Mouse (Mus musculus): ENCODE measurements around the gene Sphkap.

DNA sequence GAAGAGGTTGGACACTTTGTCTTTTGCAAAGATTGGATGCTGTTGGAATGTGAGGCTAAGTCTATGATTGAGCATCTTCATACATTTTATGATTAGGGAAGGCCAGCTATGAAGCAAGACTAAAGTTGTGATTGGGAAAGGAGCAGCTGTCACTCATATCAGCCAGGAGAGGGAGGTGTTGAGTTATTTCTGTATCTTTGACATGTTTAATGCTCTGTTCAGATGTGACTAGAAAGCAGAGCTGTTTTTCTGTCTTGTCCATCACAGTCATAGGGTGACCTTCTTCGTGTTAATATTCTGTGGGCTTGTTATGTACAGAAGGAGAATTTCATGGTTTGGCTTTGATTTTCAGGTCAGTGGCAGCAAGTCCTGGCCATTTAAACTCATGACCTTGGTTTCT lies 184.9 kb downstream of the Sphkap start:
- TF ChIP-seq CTCF (IDR thresholded peaks at IDR 0.05; ENCODE audit: insufficient read depth, low read depth, low read length): no peak
- no peak for TF ChIP-seq POLR2A (IDR thresholded peaks at IDR 0.05; ENCODE audit: insufficient read depth, low read depth, low read length)
